Mouse (Mus musculus) intestine, postnatal 0 days (tissue): ENCODE data around the gene 4930564D02Rik. TPM values are rescaled to one million over a fixed set of nuclear protein-coding genes. Genes with fewer than 3 reads are reported as not detected.

Experiments
- ATAC-seq: fragments of 200-750 bp; cut with Nextera tagmentation; 2 replicates; pipeline ENCODE4 v1.8.0; 2017; ENCODE audit warnings: mild to moderate bottlenecking, moderate TSS enrichment, moderate library complexity
- H3K27ac ChIP-seq: fragments of 300-500 bp; sonication (generic); 2 replicates; pipeline ENCODE4 v1.5.1; 2014; ENCODE audit warnings: mild to moderate bottlenecking, low read depth, low read length, moderate library complexity
- H3K27me3 ChIP-seq: fragments of 300-500 bp; sonication (generic); replicated peaks from 2 replicates; pipeline ENCODE4 v1.6.1; 2014; ENCODE audit warnings: low read length, mixed read lengths; ENCODE audit not compliant: control insufficient read depth, insufficient read depth
- H3K36me3 ChIP-seq: fragments of 300-500 bp; sonication (generic); 2 replicates; pipeline ENCODE4 v1.6.1; 2014; ENCODE audit warnings: mild to moderate bottlenecking, moderate library complexity; ENCODE audit not compliant: control insufficient read depth, insufficient read depth
- H3K4me1 ChIP-seq: fragments of 300-500 bp; sonication (generic); replicated peaks from 2 replicates; pipeline ENCODE4 v1.6.1; 2014; ENCODE audit warnings: antibody characterized with exemption, low read length, mixed read lengths; ENCODE audit not compliant: control insufficient read depth, insufficient read depth
- H3K4me2 ChIP-seq: fragments of 300-500 bp; sonication (generic); replicated peaks from 2 replicates; pipeline ENCODE4 v1.6.1; 2014; ENCODE audit warnings: low read depth, mild to moderate bottlenecking, moderate library complexity
- H3K4me3 ChIP-seq: fragments of 300-500 bp; sonication (generic); 2 replicates; pipeline ENCODE4 v1.5.1; 2014; ENCODE audit warnings: low read depth, low read length
- H3K9ac ChIP-seq: fragments of 300-500 bp; sonication (generic); 2 replicates; pipeline ENCODE4 v1.6.1; 2014; ENCODE audit warnings: mild to moderate bottlenecking, low read depth, low read length
- H3K9me3 ChIP-seq: fragments of 300-500 bp; sonication (generic); 2 replicates; pipeline ENCODE4 v1.6.1; 2016; ENCODE audit warnings: mixed run types; ENCODE audit not compliant: control insufficient read depth
- CTCF ChIP-seq: sonication (generic); IDR thresholded peaks from 2 replicates; pipeline ENCODE4 v1.5.1; 2016; ENCODE audit warnings: low read depth, mild to moderate bottlenecking, control low read depth, antibody characterized with exemption, moderate library complexity
- WGBS: fragments of 180-500 bp; shearing (Covaris S2); extraction: QIAGEN DNeasy Blood & Tissue Kit; methylation state at CpG from one replicate; pipeline ENCODE4 v1.1.7; 2014; 5-methylcytosine and 5-hydroxymethylcytosine counted together
- polyA plus RNA-seq: library from polyadenylated mRNA; unstranded; fragments of >200 nt; fragmentation: Nextera tagmentation; extraction: Ambion mirVana; gene quantifications from 2 replicates; pipeline ENCODE4 v1.2.1, GENCODE M21; 2015

The 4930564D02Rik gene
- polyA plus RNA-seq, 1 experiment from 2014 or later: not detected

- Histone ChIP-seq H3K9me3 (no peaks in the 10 kb centered on the region), H3K9ac (no peak overlapping the region), H3K27me3 (0 out of 2 replicates have a peak, but pooled peaks cover 3% of the 10 kb centered on the region), H3K4me3 (no peak overlapping the region), H3K4me1 (peaks cover 3% of the 10 kb centered on the region; the same call in 1 of the 2 replicates), H3K4me2 (0 out of 2 replicates have a peak overlapping the region, but pooled peaks have one; percentile 27), H3K36me3 (no peaks in the 10 kb centered on the region), H3K27ac (no peak overlapping the region)
- 51% methylated on average over 7 of the region's 7 CpGs for WGBS
- no peak for TF ChIP-seq CTCF
- ATAC-seq: no peak
These were observed 11.7 kb upstream of the 4930564D02Rik start for GRCm38 (mm10) chr3:105054952-105055351.

- ATAC-seq: no peak
- Histone ChIP-seq H3K9ac (no peak overlapping the region), H3K4me2 (no peak overlapping the region), H3K36me3 (no peaks in the 10 kb centered on the region), H3K27me3 (0 out of 2 replicates have a peak, but pooled peaks cover 3% of the 10 kb centered on the region), H3K4me1 (peaks cover 3% of the 10 kb centered on the region; the same call in 1 of the 2 replicates), H3K27ac (no peak overlapping the region), H3K9me3 (no peaks in the 10 kb centered on the region), H3K4me3 (no peak overlapping the region)
- TF ChIP-seq CTCF: no peak
- WGBS: 64% methylated on average over 4 of the region's 4 CpGs
These were observed 11.0 kb upstream of the 4930564D02Rik start for GRCm38 (mm10) chr3:105055666-105056065.

GRCm38 (mm10) chr3:105058627-105059513 is 7.8 kb upstream of the 4930564D02Rik start:
- no peak overlapping the region for H3K27ac ChIP-seq
- peak; percentile 99 for TF ChIP-seq CTCF
- no peak overlapping the region for H3K9ac ChIP-seq

GRCm38 (mm10) chr3:105059911-105060310 is 6.7 kb upstream of the 4930564D02Rik start:
- WGBS: 53% methylated on average over 7 of the region's 7 CpGs
- no peak for ATAC-seq

More at GRCm38 (mm10) chr3:105058627-105059513, 7.8 kb upstream of the 4930564D02Rik start:
- Histone ChIP-seq H3K27me3 (0 out of 2 replicates have a peak, but pooled peaks cover 3% of the 10 kb centered on the region), H3K4me1 (no peaks in the 10 kb centered on the region), H3K4me3 (0 out of 2 replicates have a peak overlapping the region, but pooled peaks have one; percentile 9), H3K36me3 (no peaks in the 10 kb centered on the region), H3K4me2 (peak overlapping the region; percentile 60), H3K9me3 (no peaks in the 10 kb centered on the region)
- WGBS: 12% methylated on average over 25 of the region's 25 CpGs
- ATAC-seq: peak; percentile 29; the same call in 1 of the 2 replicates

GRCm38 (mm10) chr3:105060992-105061391 is 5.7 kb upstream of the 4930564D02Rik start:
- Histone ChIP-seq H3K4me3 (no peak overlapping the region), H3K9ac (no peak overlapping the region), H3K4me2 (no peak overlapping the region), H3K27me3 (0 out of 2 replicates have a peak, but pooled peaks cover 3% of the 10 kb centered on the region), H3K36me3 (no peaks in the 10 kb centered on the region), H3K27ac (no peak overlapping the region), H3K4me1 (no peaks in the 10 kb centered on the region), H3K9me3 (no peaks in the 10 kb centered on the region)
- no peak for TF ChIP-seq CTCF
- no peak for ATAC-seq
- 62% methylated on average over 6 of the region's 6 CpGs for WGBS

More at GRCm38 (mm10) chr3:105059911-105060310, 6.7 kb upstream of the 4930564D02Rik start:
- no peaks in the 10 kb centered on the region for H3K36me3 ChIP-seq
- no peak overlapping the region for H3K9ac ChIP-seq
- 0 out of 2 replicates have a peak, but pooled peaks cover 3% of the 10 kb centered on the region for H3K27me3 ChIP-seq
- TF ChIP-seq CTCF: no peak
- H3K27ac ChIP-seq: no peak overlapping the region
- H3K9me3 ChIP-seq: no peaks in the 10 kb centered on the region
- no peaks in the 10 kb centered on the region for H3K4me1 ChIP-seq
- no peak overlapping the region for H3K4me2 ChIP-seq
- no peak overlapping the region for H3K4me3 ChIP-seq

- TF ChIP-seq CTCF: no peak
- 80% methylated on average over 3 of the region's 3 CpGs for WGBS
- H3K27me3 ChIP-seq: 0 out of 2 replicates have a peak, but pooled peaks cover 3% of the 10 kb centered on the region
- ATAC-seq: no peak
- no peak overlapping the region for H3K4me3 ChIP-seq
- no peaks in the 10 kb centered on the region for H3K4me1 ChIP-seq
- no peaks in the 10 kb centered on the region for H3K36me3 ChIP-seq
- H3K9me3 ChIP-seq: no peaks in the 10 kb centered on the region
- H3K4me2 ChIP-seq: no peak overlapping the region
- no peak overlapping the region for H3K9ac ChIP-seq
- no peak overlapping the region for H3K27ac ChIP-seq
These were observed 5.1 kb upstream of the 4930564D02Rik start for GRCm38 (mm10) chr3:105061496-105061895.
